Mouse (Mus musculus) left cerebral cortex, adult 2 months (tissue): ENCODE measurements around the gene P2ry14. TPM values are rescaled to one million over a fixed set of nuclear protein-coding genes. Genes with fewer than 3 reads are reported as not detected.

Source experiments
- DNase-seq, 2 experiments: peaks; one replicate each; pipeline ENCODE4 v3.0.0; 2021 to 2022; ENCODE audit warnings: low spot score in 2 of 2, mixed read lengths in 1 of 2; ENCODE audit errors: extremely low spot score in 1 of 2
- H3K27ac ChIP-seq: fragments of 200-600 bp; 2 replicates; pipeline ENCODE4 v1.8.1; 2022
- H3K4me3 ChIP-seq: fragments of 200-600 bp; 2 replicates; pipeline ENCODE4 v1.8.1; 2022
- CTCF ChIP-seq: fragments of 200-600 bp; IDR thresholded peaks from 2 replicates; pipeline ENCODE4 v1.8.1; 2022; ENCODE audit warnings: antibody characterized with exemption, mild to moderate bottlenecking, moderate library complexity
- intact Hi-C: fragments of 180-260 bp; cut with DNase I; formaldehyde crosslinking; loops from one replicate; pipeline ENCODE4 v1.15.1; 2025
- total RNA-seq, 2 experiments: library from RNA; stranded (reverse); gene quantifications; 2 replicates each; pipeline ENCODE4 v1.2.3; 2021

P2ry14 gene
- total RNA-seq, 2 experiments from 2014 or later: 2.9 to 3.5 TPM

- H3K27ac ChIP-seq: no peak overlapping the region
- DNase-seq: no peak
- TF ChIP-seq CTCF: no peak
- H3K4me3 ChIP-seq: no peak overlapping the region
- intact Hi-C loops: no loop called here
Measured at GRCm38 (mm10) chr3:59140115-59140514, 13.3 kb downstream of the P2ry14 start.

- H3K27ac ChIP-seq: no peak overlapping the region
- DNase-seq: no peak
- intact Hi-C loops: no loop called here
- H3K4me3 ChIP-seq: no peak overlapping the region
- TF ChIP-seq CTCF: no peak
Measured at GRCm38 (mm10) chr3:59139651-59140051, 13.8 kb downstream of the P2ry14 start.

- no peak overlapping the region for H3K4me3 ChIP-seq
- intact Hi-C loops: no loop called here
- no peak for TF ChIP-seq CTCF
- H3K27ac ChIP-seq: no peak overlapping the region
- DNase-seq: no peak
Measured at GRCm38 (mm10) chr3:59138946-59139468, 14.4 kb downstream of the P2ry14 start.

GRCm38 (mm10) chr3:59135911-59136653 lies 17.3 kb downstream of the P2ry14 start:
- no peak for TF ChIP-seq CTCF

GRCm38 (mm10) chr3:59133189-59133588 lies 20.2 kb downstream of the P2ry14 start:
- Histone ChIP-seq H3K4me3 (no peak overlapping the region), H3K27ac (no peak overlapping the region)
- no peak for TF ChIP-seq CTCF
- no peak for DNase-seq
- intact Hi-C loops: no loop called here

More at GRCm38 (mm10) chr3:59135911-59136653, 17.3 kb downstream of the P2ry14 start:
- H3K4me3 ChIP-seq: no peak overlapping the region
- peak overlapping the region; percentile 7; the same call in 1 of the 2 replicates for H3K27ac ChIP-seq
- no peak for DNase-seq
- intact Hi-C loops: no loop called here

- no peak overlapping the region for H3K4me3 ChIP-seq
- no peak for TF ChIP-seq CTCF
- DNase-seq: no peak
- intact Hi-C loops: no loop called here
- no peak overlapping the region for H3K27ac ChIP-seq
Measured at GRCm38 (mm10) chr3:59131966-59132365, 21.5 kb downstream of the P2ry14 start.

GRCm38 (mm10) chr3:59131081-59131480 lies 22.3 kb downstream of the P2ry14 start:
- intact Hi-C loops: no loop called here
- no peak for TF ChIP-seq CTCF
- H3K4me3 ChIP-seq: no peak overlapping the region
- DNase-seq: no peak
- H3K27ac ChIP-seq: 0 out of 2 replicates have a peak overlapping the region, but pooled peaks have one; percentile 24

GRCm38 (mm10) chr3:59130431-59130830 lies 23.0 kb downstream of the P2ry14 start:
- H3K4me3 ChIP-seq: no peak overlapping the region
- DNase-seq: no peak
- intact Hi-C loops: no loop called here
- H3K27ac ChIP-seq: no peak overlapping the region
- TF ChIP-seq CTCF: no peak

- TF ChIP-seq CTCF: no peak
- intact Hi-C loops: no loop called here
- H3K27ac ChIP-seq: no peak overlapping the region
- DNase-seq: no peak
- H3K4me3 ChIP-seq: no peak overlapping the region
Measured at GRCm38 (mm10) chr3:59129547-59129946, 23.9 kb downstream of the P2ry14 start.

GRCm38 (mm10) chr3:59128681-59129080 lies 24.7 kb downstream of the P2ry14 start:
- intact Hi-C loops: no loop called here
- Histone ChIP-seq H3K27ac (no peak overlapping the region), H3K4me3 (no peak overlapping the region)
- TF ChIP-seq CTCF: no peak
- no peak for DNase-seq

GRCm38 (mm10) chr3:59125783-59126555 lies 27.4 kb downstream of the P2ry14 start:
- Histone ChIP-seq H3K4me3 (no peak overlapping the region), H3K27ac (no peak overlapping the region)
- TF ChIP-seq CTCF: no peak
- DNase-seq: no peak
- intact Hi-C loops: no loop called here

- TF ChIP-seq CTCF: no peak
- Histone ChIP-seq H3K4me3 (no peak overlapping the region), H3K27ac (no peak overlapping the region)
- DNase-seq: no peak
- intact Hi-C loops: no loop called here
Measured at GRCm38 (mm10) chr3:59125022-59125421, 28.4 kb downstream of the P2ry14 start.
